Mouse (Mus musculus): ENCODE results near the gene Gm10318. TPM values are rescaled to one million over a fixed set of nuclear protein-coding genes. Genes with fewer than 3 reads are reported as not detected.

The Gm10318 gene
- not detected for polyA plus RNA-seq (2014; fragmentation: Illumina TruSeq; extraction: RNeasy Lipid Tissue Mini Kit (QIAGEN cat#74804); ENCODE audit: low read depth, low replicate concordance)

GRCm38 (mm10) chr10:77852559-77852958 lies at the start of gene Gm10318:
TSS of gene Gm10318 (plus strand) at chr10:77852859.

DNA sequence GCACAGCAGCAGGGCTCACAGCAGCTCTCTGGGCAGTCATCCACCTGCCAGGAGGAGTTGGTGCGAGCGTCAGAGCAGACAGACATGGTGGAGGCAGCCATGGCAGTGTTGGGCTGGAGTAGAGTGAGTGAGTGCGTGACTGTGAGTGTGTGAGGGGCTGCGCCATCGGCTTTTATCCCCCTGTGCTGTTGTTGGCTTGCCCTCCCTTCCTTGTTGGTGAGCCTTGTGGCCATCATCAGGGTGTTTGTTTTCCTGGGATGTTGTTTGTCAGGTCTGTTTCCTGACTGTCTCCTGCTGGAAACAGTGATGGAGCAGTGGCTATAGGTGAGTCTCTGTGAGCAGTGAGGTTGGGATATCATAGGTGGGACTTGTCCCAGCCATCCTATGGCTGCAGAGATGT lies 40.9 kb upstream of the Gm10318 start, which contains the start of gene Gm9507:
Gene Gm9507, minus strand, starts transcription at position 101 of the 400 bp plus-strand sequence.

DNA sequence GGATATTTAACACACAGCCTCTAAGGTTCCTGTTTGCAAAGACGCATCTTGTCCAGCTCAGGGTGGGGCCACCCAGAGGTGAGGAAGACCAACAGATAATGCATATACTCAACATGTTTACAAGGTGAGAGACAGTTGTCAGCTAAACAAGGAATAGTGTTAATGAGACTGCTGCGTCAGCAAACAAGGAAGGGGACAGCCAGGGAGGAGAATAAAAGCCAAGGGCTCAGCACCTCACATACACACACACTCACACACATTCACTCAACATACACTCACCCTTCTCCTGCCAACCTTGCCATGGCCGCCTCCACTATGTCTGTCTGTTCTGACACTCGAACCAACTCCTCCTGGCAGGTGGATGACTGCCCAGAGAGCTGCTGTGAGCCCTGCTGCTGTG lies 38.3 kb upstream of the Gm10318 start, which contains the start of gene Gm2696:
Gene Gm2696, plus strand, starts transcription at position 301 of the 400 bp plus-strand sequence.

DNA sequence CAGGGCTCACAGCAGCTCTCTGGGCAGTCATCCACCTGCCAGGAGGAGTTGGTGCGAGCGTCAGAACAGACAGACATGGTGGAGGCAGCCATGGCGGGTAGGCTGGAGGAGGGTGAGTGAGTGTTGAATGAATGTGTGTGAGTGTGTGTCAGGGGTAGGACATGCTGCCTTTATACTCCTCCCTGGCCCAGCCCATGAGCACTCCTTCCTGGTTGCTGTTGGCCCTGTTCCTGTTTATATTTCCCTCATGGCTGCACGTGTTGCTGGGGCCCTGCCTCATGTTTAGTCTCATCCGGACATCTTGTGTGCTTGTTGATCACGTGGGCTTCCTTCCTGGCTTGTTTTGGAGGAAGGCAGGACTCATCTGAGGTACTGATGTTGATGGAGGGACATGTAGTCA lies 25.7 kb upstream of the Gm10318 start, which contains the start of gene Krtap10-4:
Gene Krtap10-4, minus strand, starts transcription at position 145 of the 400 bp plus-strand sequence.

DNA sequence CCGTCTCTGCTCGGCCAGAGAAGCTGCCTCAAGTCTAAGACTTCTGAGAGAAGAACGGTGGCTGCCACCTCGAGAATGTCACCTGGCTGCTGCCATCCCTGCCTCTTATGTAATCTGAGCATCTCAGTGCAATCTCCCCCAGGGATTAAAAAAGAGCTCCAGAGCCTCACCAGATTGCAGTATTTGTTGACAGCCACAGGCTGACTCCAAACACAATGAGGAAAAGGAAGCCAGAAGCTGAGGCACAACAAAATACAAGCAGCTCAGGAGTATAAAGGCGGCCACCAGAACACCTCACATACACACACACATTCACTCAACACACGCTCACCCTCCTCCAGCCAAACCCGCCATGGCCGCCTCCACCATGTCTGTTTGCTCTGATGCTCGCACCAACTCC lies 17.0 kb upstream of the Gm10318 start, which contains the start of gene Krtap10-10:
Gene Krtap10-10, plus strand, starts transcription at position 301 of the 400 bp plus-strand sequence.

DNA sequence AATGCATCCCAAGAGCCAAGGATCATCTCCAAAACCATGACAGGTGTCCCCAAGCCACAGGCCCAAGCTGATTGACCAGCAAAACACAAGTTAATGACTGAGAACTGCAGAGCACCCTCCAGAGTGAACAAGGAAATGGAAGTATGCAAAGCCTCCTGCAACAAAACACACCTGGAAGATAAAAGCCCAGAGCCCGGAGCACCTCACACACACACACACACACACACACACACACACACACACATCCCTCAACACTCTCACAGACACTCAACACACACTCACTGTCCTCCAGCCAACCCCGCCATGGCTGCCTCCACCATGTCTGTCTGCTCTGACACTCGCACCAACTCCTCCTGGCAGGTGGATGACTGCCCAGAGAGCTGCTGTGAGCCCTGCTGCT lies 6.2 kb upstream of the Gm10318 start, which contains the start of gene Gm36176:
Gene Gm36176, plus strand, starts transcription at position 301 of the 400 bp plus-strand sequence.

DNA sequence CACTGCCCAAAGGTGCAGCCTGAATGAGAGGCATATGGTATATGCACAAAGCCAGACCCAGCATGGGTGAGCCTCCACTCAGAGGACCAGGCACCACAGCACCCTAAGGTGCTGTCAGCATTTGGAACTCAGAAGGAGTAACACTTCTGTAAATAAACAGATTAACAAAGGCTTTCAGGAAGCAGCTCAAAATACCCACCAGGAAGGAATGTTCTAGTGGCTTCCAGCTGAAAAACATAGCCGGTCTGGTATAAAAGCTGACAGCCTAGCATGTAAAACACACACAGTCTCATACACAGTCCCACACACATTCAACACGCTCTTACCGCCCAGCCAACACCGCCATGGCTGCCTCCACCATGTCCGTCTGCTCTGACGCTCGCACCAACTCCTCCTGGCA lies 9.0 kb downstream of the Gm10318 start, which contains the start of gene Gm3285:
Gene Gm3285, plus strand, starts transcription at position 301 of the 400 bp plus-strand sequence.

GRCm38 (mm10) chr10:77902211-77902893 lies 49.7 kb downstream of the Gm10318 start, which contains the start of gene Lrrc3:
TSS of gene Lrrc3 (minus strand) at chr10:77902536.

Other genes with a start within 250 kb of the Gm10318 start
- 72.3 TPM for gene Sumo3, start 246.8 kb upstream of the Gm10318 start, polyA plus RNA-seq (2014; fragmentation: Illumina TruSeq; extraction: RNeasy Lipid Tissue Mini Kit (QIAGEN cat#74804); ENCODE audit: low read depth, low replicate concordance)
- 6.2 TPM for gene Gm49325, start 246.7 kb upstream of the Gm10318 start, polyA plus RNA-seq (2014; fragmentation: Illumina TruSeq; extraction: RNeasy Lipid Tissue Mini Kit (QIAGEN cat#74804); ENCODE audit: low read depth, low replicate concordance)
- 11.6 TPM for gene Ube2g2, start 230.6 kb upstream of the Gm10318 start, polyA plus RNA-seq (2014; fragmentation: Illumina TruSeq; extraction: RNeasy Lipid Tissue Mini Kit (QIAGEN cat#74804); ENCODE audit: low read depth, low replicate concordance)
- not detected for gene Tspear, start 166.3 kb upstream of the Gm10318 start, polyA plus RNA-seq (2014; fragmentation: Illumina TruSeq; extraction: RNeasy Lipid Tissue Mini Kit (QIAGEN cat#74804); ENCODE audit: low read depth, low replicate concordance)
- not detected for gene Gm19402, start 162.1 kb upstream of the Gm10318 start, polyA plus RNA-seq (2014; fragmentation: Illumina TruSeq; extraction: RNeasy Lipid Tissue Mini Kit (QIAGEN cat#74804); ENCODE audit: low read depth, low replicate concordance)
- not detected for gene Gm9508, start 155.6 kb upstream of the Gm10318 start, polyA plus RNA-seq (2014; fragmentation: Illumina TruSeq; extraction: RNeasy Lipid Tissue Mini Kit (QIAGEN cat#74804); ENCODE audit: low read depth, low replicate concordance)
- gene Gm10272, start 146.2 kb upstream of the Gm10318 start, polyA plus RNA-seq (2014; fragmentation: Illumina TruSeq; extraction: RNeasy Lipid Tissue Mini Kit (QIAGEN cat#74804); ENCODE audit: low read depth, low replicate concordance) = not detected
- gene Gm10024, start 141.4 kb upstream of the Gm10318 start, polyA plus RNA-seq (2014; fragmentation: Illumina TruSeq; extraction: RNeasy Lipid Tissue Mini Kit (QIAGEN cat#74804); ENCODE audit: low read depth, low replicate concordance) = not detected
- gene Gm10142, start 137.1 kb upstream of the Gm10318 start, polyA plus RNA-seq (2014; fragmentation: Illumina TruSeq; extraction: RNeasy Lipid Tissue Mini Kit (QIAGEN cat#74804); ENCODE audit: low read depth, low replicate concordance) = not detected
- gene Krtap12-1, start 132.3 kb upstream of the Gm10318 start, polyA plus RNA-seq (2014; fragmentation: Illumina TruSeq; extraction: RNeasy Lipid Tissue Mini Kit (QIAGEN cat#74804); ENCODE audit: low read depth, low replicate concordance) = not detected
- not detected for gene Gm10100, start 126.4 kb upstream of the Gm10318 start, polyA plus RNA-seq (2014; fragmentation: Illumina TruSeq; extraction: RNeasy Lipid Tissue Mini Kit (QIAGEN cat#74804); ENCODE audit: low read depth, low replicate concordance)
- not detected for gene Gm18596, start 110.2 kb upstream of the Gm10318 start, polyA plus RNA-seq (2014; fragmentation: Illumina TruSeq; extraction: RNeasy Lipid Tissue Mini Kit (QIAGEN cat#74804); ENCODE audit: low read depth, low replicate concordance)
- gene Gm9736, start 101.5 kb upstream of the Gm10318 start, polyA plus RNA-seq (2014; fragmentation: Illumina TruSeq; extraction: RNeasy Lipid Tissue Mini Kit (QIAGEN cat#74804); ENCODE audit: low read depth, low replicate concordance) = not detected
- not detected for gene Gm3233, start 93.2 kb upstream of the Gm10318 start, polyA plus RNA-seq (2014; fragmentation: Illumina TruSeq; extraction: RNeasy Lipid Tissue Mini Kit (QIAGEN cat#74804); ENCODE audit: low read depth, low replicate concordance)
- gene Gm3238, start 81.5 kb upstream of the Gm10318 start, polyA plus RNA-seq (2014; fragmentation: Illumina TruSeq; extraction: RNeasy Lipid Tissue Mini Kit (QIAGEN cat#74804); ENCODE audit: low read depth, low replicate concordance) = not detected
- not detected for gene Gm7138, start 75.9 kb upstream of the Gm10318 start, polyA plus RNA-seq (2014; fragmentation: Illumina TruSeq; extraction: RNeasy Lipid Tissue Mini Kit (QIAGEN cat#74804); ENCODE audit: low read depth, low replicate concordance)
- gene Gm3250, start 70.3 kb upstream of the Gm10318 start, polyA plus RNA-seq (2014; fragmentation: Illumina TruSeq; extraction: RNeasy Lipid Tissue Mini Kit (QIAGEN cat#74804); ENCODE audit: low read depth, low replicate concordance) = not detected
- not detected for gene Gm7137, start 64.7 kb upstream of the Gm10318 start, polyA plus RNA-seq (2014; fragmentation: Illumina TruSeq; extraction: RNeasy Lipid Tissue Mini Kit (QIAGEN cat#74804); ENCODE audit: low read depth, low replicate concordance)
- gene Gm9639, start 57.8 kb upstream of the Gm10318 start, polyA plus RNA-seq (2014; fragmentation: Illumina TruSeq; extraction: RNeasy Lipid Tissue Mini Kit (QIAGEN cat#74804); ENCODE audit: low read depth, low replicate concordance) = not detected
- gene Gm19668, start 53.7 kb upstream of the Gm10318 start, polyA plus RNA-seq (2014; fragmentation: Illumina TruSeq; extraction: RNeasy Lipid Tissue Mini Kit (QIAGEN cat#74804); ENCODE audit: low read depth, low replicate concordance) = not detected
- gene Gm9507, start 41.0 kb upstream of the Gm10318 start, polyA plus RNA-seq (2014; fragmentation: Illumina TruSeq; extraction: RNeasy Lipid Tissue Mini Kit (QIAGEN cat#74804); ENCODE audit: low read depth, low replicate concordance) = not detected
- gene Gm2696, start 38.2 kb upstream of the Gm10318 start, polyA plus RNA-seq (2014; fragmentation: Illumina TruSeq; extraction: RNeasy Lipid Tissue Mini Kit (QIAGEN cat#74804); ENCODE audit: low read depth, low replicate concordance) = not detected
- gene Krtap10-4, start 25.8 kb upstream of the Gm10318 start, polyA plus RNA-seq (2014; fragmentation: Illumina TruSeq; extraction: RNeasy Lipid Tissue Mini Kit (QIAGEN cat#74804); ENCODE audit: low read depth, low replicate concordance) = not detected
- not detected for gene Krtap10-10, start 16.9 kb upstream of the Gm10318 start, polyA plus RNA-seq (2014; fragmentation: Illumina TruSeq; extraction: RNeasy Lipid Tissue Mini Kit (QIAGEN cat#74804); ENCODE audit: low read depth, low replicate concordance)
- gene Gm36176, start 6.1 kb upstream of the Gm10318 start, polyA plus RNA-seq (2014; fragmentation: Illumina TruSeq; extraction: RNeasy Lipid Tissue Mini Kit (QIAGEN cat#74804); ENCODE audit: low read depth, low replicate concordance) = not detected
- not detected for gene Gm3285, start 9.1 kb downstream of the Gm10318 start, polyA plus RNA-seq (2014; fragmentation: Illumina TruSeq; extraction: RNeasy Lipid Tissue Mini Kit (QIAGEN cat#74804); ENCODE audit: low read depth, low replicate concordance)
- 1.7 TPM for gene Lrrc3, start 49.7 kb downstream of the Gm10318 start, polyA plus RNA-seq (2014; fragmentation: Illumina TruSeq; extraction: RNeasy Lipid Tissue Mini Kit (QIAGEN cat#74804); ENCODE audit: low read depth, low replicate concordance)
- not detected for gene Trpm2, start 117.7 kb downstream of the Gm10318 start, polyA plus RNA-seq (2014; fragmentation: Illumina TruSeq; extraction: RNeasy Lipid Tissue Mini Kit (QIAGEN cat#74804); ENCODE audit: low read depth, low replicate concordance)
- 1.6 TPM for gene 1810043G02Rik, start 125.7 kb downstream of the Gm10318 start, polyA plus RNA-seq (2014; fragmentation: Illumina TruSeq; extraction: RNeasy Lipid Tissue Mini Kit (QIAGEN cat#74804); ENCODE audit: low read depth, low replicate concordance)
- gene Pfkl, start 157.2 kb downstream of the Gm10318 start, polyA plus RNA-seq (2014; fragmentation: Illumina TruSeq; extraction: RNeasy Lipid Tissue Mini Kit (QIAGEN cat#74804); ENCODE audit: low read depth, low replicate concordance) = 2.0 TPM
- 39.4 TPM for gene Dnmt3l, start 189.1 kb downstream of the Gm10318 start, polyA plus RNA-seq (2014; fragmentation: Illumina TruSeq; extraction: RNeasy Lipid Tissue Mini Kit (QIAGEN cat#74804); ENCODE audit: low read depth, low replicate concordance)
- gene Aire, start 190.8 kb downstream of the Gm10318 start, polyA plus RNA-seq (2014; fragmentation: Illumina TruSeq; extraction: RNeasy Lipid Tissue Mini Kit (QIAGEN cat#74804); ENCODE audit: low read depth, low replicate concordance) = not detected
- gene Icosl, start 216.4 kb downstream of the Gm10318 start, polyA plus RNA-seq (2014; fragmentation: Illumina TruSeq; extraction: RNeasy Lipid Tissue Mini Kit (QIAGEN cat#74804); ENCODE audit: low read depth, low replicate concordance) = 9.6 TPM